Mouse (Mus musculus) neural tube, embryonic 13.5 days (tissue): ENCODE results near the gene Gm20816. TPM values are rescaled to one million over a fixed set of nuclear protein-coding genes. Genes with fewer than 3 reads are reported as not detected.
"Not testable (repeated sequence)": the region's sequence is repeated elsewhere in the genome, so short reads cannot be mapped to it uniquely, and the experiment has no call there.

Experiments
- ATAC-seq: fragments of 200-750 bp; cut with Nextera tagmentation; 2 replicates; pipeline ENCODE4 v1.8.0; 2017; ENCODE audit warnings: low read depth, mild to moderate bottlenecking, moderate TSS enrichment, moderate library complexity
- H3K27ac ChIP-seq: fragments of 300-500 bp; sonication (generic); replicated peaks from 2 replicates; pipeline ENCODE4 v1.5.1; 2015; ENCODE audit warnings: moderate library complexity, mild to moderate bottlenecking, inconsistent platforms
- H3K27me3 ChIP-seq: fragments of 300-500 bp; sonication (generic); 2 replicates; pipeline ENCODE4 v1.6.1; 2015; ENCODE audit warnings: mild to moderate bottlenecking, inconsistent platforms
- H3K36me3 ChIP-seq: fragments of 300-500 bp; sonication (generic); 2 replicates; pipeline ENCODE4 v1.6.1; 2015; ENCODE audit warnings: mild to moderate bottlenecking, inconsistent platforms
- H3K4me1 ChIP-seq: fragments of 300-500 bp; sonication (generic); replicated peaks from 2 replicates; pipeline ENCODE4 v1.6.1; 2015; ENCODE audit warnings: inconsistent platforms
- H3K4me2 ChIP-seq: fragments of 300-500 bp; sonication (generic); 2 replicates; pipeline ENCODE4 v1.6.1; 2015; ENCODE audit warnings: inconsistent platforms, mild to moderate bottlenecking, moderate library complexity
- H3K4me3 ChIP-seq: fragments of 300-500 bp; sonication (generic); 2 replicates; pipeline ENCODE4 v1.5.1; 2015; ENCODE audit warnings: mild to moderate bottlenecking, inconsistent platforms
- H3K9ac ChIP-seq: fragments of 300-500 bp; sonication (generic); 2 replicates; pipeline ENCODE4 v1.6.1; 2015; ENCODE audit warnings: moderate library complexity, mild to moderate bottlenecking, inconsistent platforms
- H3K9me3 ChIP-seq: fragments of 300-500 bp; sonication (generic); 2 replicates; pipeline ENCODE4 v1.6.1; 2016; ENCODE audit warnings: inconsistent platforms
- WGBS: fragments of 180-500 bp; shearing (Covaris S2); methylation state at CpG from one replicate; pipeline ENCODE4 v1.1.7; 2015; 5-methylcytosine and 5-hydroxymethylcytosine counted together
- polyA plus RNA-seq: library from polyadenylated mRNA; unstranded; fragments of >200 nt; fragmentation: Nextera tagmentation; extraction: Ambion mirVana; gene quantifications from 2 replicates; pipeline ENCODE4 v1.2.1, GENCODE M21; 2015

The Gm20816 gene
- not detected in 2 replicates for polyA plus RNA-seq

- not testable (repeated sequence) for H3K9me3 ChIP-seq, H3K27ac ChIP-seq, H3K9ac ChIP-seq, ATAC-seq, H3K27me3 ChIP-seq, H3K4me2 ChIP-seq, H3K36me3 ChIP-seq, H3K4me3 ChIP-seq, H3K4me1 ChIP-seq
- WGBS = no CpG with 5 or more reads among the region's 3 CpGs
These were observed at the start of gene Gm20816 for GRCm38 (mm10) chrY:68537655-68538054. Gene Gm20816, plus strand, starts transcription at chrY:68537955.

Other genes starting within 250 kb of the Gm20816 start
- gene Gm20937, start 243.1 kb upstream of the Gm20816 start, polyA plus RNA-seq = not detected in 2 replicates